8 mouse cellular contexts compared by ENCODE assay signal in the genomic region with DNA sequence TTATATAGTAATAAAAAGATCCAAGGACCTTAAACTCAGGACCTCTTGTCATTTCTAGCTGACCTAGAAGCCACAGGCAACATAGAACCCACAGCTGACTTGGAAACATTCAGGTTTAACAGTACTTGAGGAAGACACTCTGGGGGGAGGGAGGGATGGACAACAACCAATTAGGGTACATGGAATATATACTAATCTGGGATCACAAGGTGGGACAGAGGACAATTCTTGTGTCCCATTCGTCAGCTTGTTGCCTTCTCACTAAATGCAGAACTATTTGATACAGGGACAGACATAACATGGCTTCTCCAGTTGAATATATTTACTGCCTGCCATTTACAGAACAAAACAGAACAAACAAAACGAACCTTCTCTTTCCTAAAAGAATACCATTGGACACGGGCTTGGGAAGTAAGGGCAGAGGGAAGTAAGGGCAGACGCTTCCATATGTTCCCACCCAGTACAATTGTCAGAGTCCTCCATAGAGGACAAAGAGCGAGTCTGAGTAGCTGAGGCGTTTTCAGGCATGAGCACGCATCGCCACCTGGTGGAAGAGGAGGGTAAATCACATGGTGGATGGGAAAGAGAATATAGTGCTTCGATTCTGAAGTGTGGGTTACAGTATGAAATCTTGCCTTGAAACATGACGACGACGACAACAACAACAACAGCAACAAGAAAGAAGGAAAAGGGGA. TPM values are rescaled to one million over a fixed set of nuclear protein-coding genes. Genes with fewer than 3 reads are reported as not detected.
A peak's percentile ranks its signal among the peaks of the same experiment; 100 is the strongest.
DNase-seq lines count a peak whose midpoint lies in the region; ATAC-seq lines count a peak whose summit lies in the region.

No protein-coding gene starts in this region.

- WGBS in hindbrain, embryonic 15.5 days = 20% methylated on average over 12 of the region's 12 CpGs

- no peak overlapping the region for H3K27ac ChIP-seq in hindbrain, embryonic 15.5 days (replicated peaks)

- H3K9ac ChIP-seq in hindbrain, embryonic 15.5 days = no peak overlapping the region

- no peaks in the 10 kb centered on the region for H3K9me3 ChIP-seq in hindbrain, embryonic 15.5 days

- H3K4me2 ChIP-seq in hindbrain, embryonic 15.5 days = peak overlapping the region; percentile 32; the same call in 1 of the 2 replicates

- peak; percentile 55 to 88 for DNase-seq in adrenal gland, adult (ENCODE audit: inconsistent age in 2 of 2, low spot score in 1 of 2)
- no peak for DNase-seq in adrenal gland, adult 8-10 months
- DNase-seq in cerebellum, adult 8-10 months = peak; percentile 63
- DNase-seq in forelimb bud, embryonic 11.5 days (ENCODE audit: low read depth, low spot score) = peak; percentile 70
- peak; percentile 70 to 76 for DNase-seq in left cerebral cortex, postnatal 25 days (ENCODE audit: low spot score in 2 of 2)
- peak; percentile 25 for DNase-seq in skeletal muscle tissue, adult 2 months (ENCODE audit: low read depth, low spot score)

- no peak overlapping the region for H3K4me3 ChIP-seq in hindbrain, embryonic 15.5 days

- H3K27me3 ChIP-seq in hindbrain, embryonic 15.5 days = no peaks in the 10 kb centered on the region

- no peaks in the 10 kb centered on the region for H3K36me3 ChIP-seq in hindbrain, embryonic 15.5 days

- peak; percentile 91 for ATAC-seq in hindbrain, embryonic 15.5 days (ENCODE audit: low FRiP score, low read depth)
- peak; percentile 89 for ATAC-seq in megakaryocyte-erythroid progenitor cell, adult 5-6 weeks (replicated peaks; ENCODE audit: low FRiP score, low TSS enrichment, poor library complexity, severe bottlenecking)

- intact Hi-C loops in left cerebral cortex, postnatal 25 days (cut with DNase I) = loop anchor here (1.0 to 5.0 kb wide), 2 partner anchors 42 to 167 kb away; no protein-coding TSS in a partner anchor

- 0 out of 2 replicates have a peak, but pooled peaks cover 3% of the 10 kb centered on the region for H3K4me1 ChIP-seq in hindbrain, embryonic 15.5 days (replicated peaks)

RNA-seq across cellular contexts. Expression of gene Klre1, which starts 18.6 kb away (rescaled TPM):
- total RNA-seq in adrenal gland, adult 8-10 months (2022) = under 1 TPM in 2 of 4 experiments, not detected in 2; 0.22 to 0.44 TPM
- 0.16 TPM in 1 of 2 replicates, not detected in the other for polyA plus RNA-seq in hindbrain, embryonic 15.5 days (2015; fragmentation: Nextera tagmentation; extraction: Ambion mirVana)
- not detected for total RNA-seq in left cerebral cortex, postnatal 25 days (2021)
- 0.30 and 1.1 TPM in 2 replicates for total RNA-seq in megakaryocyte-erythroid progenitor cell, adult 5-6 weeks (2014; fragmentation: Nextera tagmentation)
- 0.53 and 5.0 TPM in 2 replicates for total RNA-seq in megakaryocyte-erythroid progenitor cell, adult 5-6 weeks (2017)

RNA-seq across cellular contexts. Expression of gene Gabarapl1, which starts 26.1 kb away (rescaled TPM):
- 100 to 1,000 TPM; 264 to 374 (median 322) TPM for total RNA-seq in adrenal gland, adult 8-10 months (2022)
- polyA plus RNA-seq in hindbrain, embryonic 15.5 days (2015; fragmentation: Nextera tagmentation; extraction: Ambion mirVana) = 209 and 213 TPM in 2 replicates
- 100 to 1,000 TPM; 690 to 697 TPM for total RNA-seq in left cerebral cortex, postnatal 25 days (2021)
- 43.0 and 58.9 TPM in 2 replicates for total RNA-seq in megakaryocyte-erythroid progenitor cell, adult 5-6 weeks (2014; fragmentation: Nextera tagmentation)
- 68.8 and 97.4 TPM in 2 replicates for total RNA-seq in megakaryocyte-erythroid progenitor cell, adult 5-6 weeks (2017)

RNA-seq across cellular contexts. Expression of gene Klrd1, which starts 32.5 kb away (rescaled TPM):
- total RNA-seq in adrenal gland, adult 8-10 months (2022) = under 1 TPM in 3 of 4 experiments, not detected in 1; 0.46 to 0.68 (median 0.67) TPM
- not detected in 2 replicates for polyA plus RNA-seq in hindbrain, embryonic 15.5 days (2015; fragmentation: Nextera tagmentation; extraction: Ambion mirVana)
- not detected for total RNA-seq in left cerebral cortex, postnatal 25 days (2021)
- total RNA-seq in megakaryocyte-erythroid progenitor cell, adult 5-6 weeks (2014; fragmentation: Nextera tagmentation) = 2.0 TPM in 1 of 2 replicates, not detected in the other
- total RNA-seq in megakaryocyte-erythroid progenitor cell, adult 5-6 weeks (2017) = 7.4 and 28.4 TPM in 2 replicates

RNA-seq across cellular contexts. Expression of gene Tmem52b, which starts 46.7 kb away (rescaled TPM):
- not detected for total RNA-seq in adrenal gland, adult 8-10 months (2022)
- polyA plus RNA-seq in hindbrain, embryonic 15.5 days (2015; fragmentation: Nextera tagmentation; extraction: Ambion mirVana) = not detected in 2 replicates
- not detected for total RNA-seq in left cerebral cortex, postnatal 25 days (2021)
- not detected in 2 replicates for total RNA-seq in megakaryocyte-erythroid progenitor cell, adult 5-6 weeks (2014; fragmentation: Nextera tagmentation)
- total RNA-seq in megakaryocyte-erythroid progenitor cell, adult 5-6 weeks (2017) = not detected in 2 replicates

RNA-seq across cellular contexts. Expression of gene Olr1, which starts 52.1 kb away (rescaled TPM):
- total RNA-seq in adrenal gland, adult 8-10 months (2022) = under 1 TPM in 3 of 4 experiments, not detected in 1; 0.23 to 0.27 (median 0.24) TPM
- polyA plus RNA-seq in hindbrain, embryonic 15.5 days (2015; fragmentation: Nextera tagmentation; extraction: Ambion mirVana) = not detected in 2 replicates
- not detected for total RNA-seq in left cerebral cortex, postnatal 25 days (2021)
- not detected in 2 replicates for total RNA-seq in megakaryocyte-erythroid progenitor cell, adult 5-6 weeks (2014; fragmentation: Nextera tagmentation)
- total RNA-seq in megakaryocyte-erythroid progenitor cell, adult 5-6 weeks (2017) = 0.30 and 4.9 TPM in 2 replicates
